Comparison of ENCODE assay signal across 9 mouse cellular contexts in genomic region chr6:125423099-125423498, GRCm38 (mm10). TPM values are rescaled to one million over a fixed set of nuclear protein-coding genes. Genes with fewer than 3 reads are reported as not detected.
DNase-seq lines count a peak whose midpoint lies in the region; ATAC-seq and TF ChIP-seq lines count a peak whose summit lies in the region.
"Had no signal": no experiment of that assay in that cellular context is flagged by ENCODE, and none has a peak within 500 bp of the region (broad histone marks: within the 10 kb centered on the region; RNA-seq: fewer than 3 reads in every experiment).

No protein-coding gene starts in this region.

- no peaks in the 10 kb centered on the region for H3K79me2 ChIP-seq in heart, adult 2 months (replicated peaks; ENCODE audit: control insufficient read depth, insufficient read depth, low read length)

- peaks cover 15% of the 10 kb centered on the region for H3K27me3 ChIP-seq in heart, embryonic 10.5 days (ENCODE audit: insufficient read depth, poor library complexity, severe bottlenecking)
- no peaks in the 10 kb centered on the region for H3K27me3 ChIP-seq in heart, adult 2 months (ENCODE audit: control insufficient read depth, insufficient read depth, low read length)
- no peaks in the 10 kb centered on the region for H3K27me3 ChIP-seq in neural tube, embryonic 12.5 days (replicated peaks)
- H3K27me3 ChIP-seq in limb, embryonic 15.5 days = peaks cover under 1% of the 10 kb centered on the region; the same call in 1 of the 2 replicates
- H3K27me3 ChIP-seq in stomach, postnatal 0 days (ENCODE audit: control insufficient read depth, insufficient read depth, low read length) = no peaks in the 10 kb centered on the region

- H3K4me3 ChIP-seq in heart, embryonic 10.5 days = peak overlapping the region; percentile 45
- no peak overlapping the region for H3K4me3 ChIP-seq in heart, adult 2 months
- no peak overlapping the region for H3K4me3 ChIP-seq in neural tube, embryonic 12.5 days
- H3K4me3 ChIP-seq in limb, embryonic 15.5 days = no peak overlapping the region
- no peak overlapping the region for H3K4me3 ChIP-seq in stomach, postnatal 0 days (ENCODE audit: low read depth, low read length)

- H3K4me2 ChIP-seq in neural tube, embryonic 12.5 days (replicated peaks) = peak overlapping the region; percentile 52
- H3K4me2 ChIP-seq in limb, embryonic 15.5 days = peak overlapping the region; percentile 37
- peak overlapping the region; percentile 41; the same call in 1 of the 2 replicates for H3K4me2 ChIP-seq in stomach, postnatal 0 days (replicated peaks; ENCODE audit: low read depth)

- ATAC-seq in neural tube, embryonic 12.5 days (ENCODE audit: low FRiP score, low read depth) = no peak
- no peak for ATAC-seq in limb, embryonic 15.5 days (ENCODE audit: insufficient number of reproducible peaks, low FRiP score, low TSS enrichment, low read depth)
- no peak for ATAC-seq in stomach, postnatal 0 days (ENCODE audit: low FRiP score, low TSS enrichment)

- TF ChIP-seq EP300 in heart, adult 2 months (IDR thresholded peaks at IDR 0.05; ENCODE audit: insufficient read depth, low read depth, low read length) = no peak
- TF ChIP-seq EP300 in stomach, postnatal 0 days (optimal IDR thresholded peaks at IDR 0.05) = no peak

- no peak for TF ChIP-seq CTCF in heart, adult 2 months (IDR thresholded peaks at IDR 0.05)
- TF ChIP-seq CTCF in stomach, postnatal 0 days (IDR thresholded peaks at IDR 0.05; ENCODE audit: low read depth) = no peak

- H3K4me1 ChIP-seq in heart, embryonic 10.5 days = peaks cover 37% of the 10 kb centered on the region
- H3K4me1 ChIP-seq in heart, adult 2 months (ENCODE audit: control insufficient read depth, insufficient read depth, low read length) = peaks cover 1% of the 10 kb centered on the region; the same call in 1 of the 2 replicates
- H3K4me1 ChIP-seq in neural tube, embryonic 12.5 days = peaks cover 11% of the 10 kb centered on the region; the same call in 1 of the 2 replicates
- H3K4me1 ChIP-seq in limb, embryonic 15.5 days = peaks cover 55% of the 10 kb centered on the region
- no peaks in the 10 kb centered on the region; the same call in 1 of the 2 replicates for H3K4me1 ChIP-seq in stomach, postnatal 0 days (replicated peaks; ENCODE audit: control insufficient read depth, insufficient read depth)

- peak overlapping the region; percentile 47; the same call in 1 of the 2 replicates for H3K27ac ChIP-seq in heart, embryonic 10.5 days
- no peak overlapping the region for H3K27ac ChIP-seq in heart, adult 2 months
- H3K27ac ChIP-seq in neural tube, embryonic 12.5 days = no peak overlapping the region
- peak overlapping the region; percentile 87 for H3K27ac ChIP-seq in limb, embryonic 15.5 days
- peak overlapping the region; percentile 80 for H3K27ac ChIP-seq in stomach, postnatal 0 days (replicated peaks)

- no peak for DNase-seq in heart, embryonic 10.5 days (ENCODE audit: low spot score)
- no peak for DNase-seq in heart, adult 2 months
- DNase-seq in neural tube, embryonic 10.5 days (ENCODE audit: extremely low spot score, low spot score) = no peak
- no peak for DNase-seq in stomach, postnatal 0 days (ENCODE audit: low spot score)
- no peak for DNase-seq in adrenal gland, postnatal 25 days
- DNase-seq in frontal cortex, adult 2 months (ENCODE audit: extremely low spot score in 1 of 2, low spot score in 1 of 2) = no peak

- H3K9me3 ChIP-seq in heart, embryonic 10.5 days = no peaks in the 10 kb centered on the region
- H3K9me3 ChIP-seq in neural tube, embryonic 12.5 days = no peaks in the 10 kb centered on the region
- H3K9me3 ChIP-seq in limb, embryonic 15.5 days = no peaks in the 10 kb centered on the region
- no peaks in the 10 kb centered on the region for H3K9me3 ChIP-seq in stomach, postnatal 0 days (ENCODE audit: control insufficient read depth, low read length)

- no peaks in the 10 kb centered on the region for H3K36me3 ChIP-seq in heart, embryonic 10.5 days
- no peaks in the 10 kb centered on the region for H3K36me3 ChIP-seq in heart, adult 2 months (ENCODE audit: control insufficient read depth, insufficient read depth, low read length)
- H3K36me3 ChIP-seq in neural tube, embryonic 12.5 days = no peaks in the 10 kb centered on the region
- H3K36me3 ChIP-seq in limb, embryonic 15.5 days = no peaks in the 10 kb centered on the region
- no peaks in the 10 kb centered on the region for H3K36me3 ChIP-seq in stomach, postnatal 0 days (ENCODE audit: control insufficient read depth, insufficient read depth, low read length)

- intact Hi-C loops in heart, adult 2 months (cut with DNase I) = no loop called here

- TF ChIP-seq POLR2A in heart, adult 2 months (IDR thresholded peaks at IDR 0.05; ENCODE audit: insufficient read depth, low read depth, low read length) = no peak

- no peak overlapping the region for H3K9ac ChIP-seq in heart, adult 2 months (ENCODE audit: low read depth, low read length)
- H3K9ac ChIP-seq in neural tube, embryonic 12.5 days = no peak overlapping the region
- no peak overlapping the region for H3K9ac ChIP-seq in limb, embryonic 15.5 days
- no peak overlapping the region for H3K9ac ChIP-seq in stomach, postnatal 0 days (ENCODE audit: low read length)

- WGBS in heart, embryonic 10.5 days = 39% methylated on average over 3 of the region's 3 CpGs
- WGBS in heart, adult 2 months = 61% methylated on average over 3 of the region's 3 CpGs
- whole genome bisulfite sequencing in neural tube, embryonic 12.5 days = 59% methylated on average over 3 of the region's 3 CpGs
- 46% methylated on average over 3 of the region's 3 CpGs for WGBS in limb, embryonic 15.5 days
- 36% methylated on average over 3 of the region's 3 CpGs for WGBS in stomach, postnatal 0 days

RNA-seq across cellular contexts. Expression of gene Plekhg6, which starts 42.5 kb away (rescaled TPM):
- 0.20 TPM in 1 of 2 replicates, not detected in the other for polyA plus RNA-seq in heart, embryonic 10.5 days (2016; fragmentation: Nextera tagmentation; extraction: Ambion mirVana)
- under 1 TPM in 1 of 2 experiments, not detected in 1; 0.08 TPM for total RNA-seq in heart, adult 2 months (2021)
- 0.06 and 0.14 TPM in 2 replicates for polyA plus RNA-seq in heart, adult 2 months (2012; rRNA removed)
- polyA plus RNA-seq in neural tube, embryonic 12.5 days (2016; fragmentation: Nextera tagmentation; extraction: Ambion mirVana) = 0.09 and 0.15 TPM in 2 replicates
- 4.2 and 4.5 TPM in 2 replicates for polyA plus RNA-seq in limb, embryonic 15.5 days (2015; fragmentation: Nextera tagmentation; extraction: Ambion mirVana)
- polyA plus RNA-seq in stomach, postnatal 0 days (2015; fragmentation: Nextera tagmentation; extraction: Ambion mirVana) = 6.3 and 6.7 TPM in 2 replicates
- 0.30 and 0.38 TPM in 2 replicates for total RNA-seq in adrenal gland, postnatal 25 days (2021)
- polyA plus RNA-seq in frontal cortex, adult 2 months (2012; rRNA removed) = 0.04 and 0.13 TPM in 2 replicates
- total RNA-seq: megakaryocyte progenitor cell, adult 5-6 weeks had no signal

Comparison
In these comparisons a context has a peak if more than half of its experiments do, and no peak if none do; other contexts are left out.
1. H3K27ac ChIP-seq: peak in heart, embryonic 10.5 days (single experiment), limb, embryonic 15.5 days (single experiment) and stomach, postnatal 0 days (single experiment); none in heart, adult 2 months (single experiment) and neural tube, embryonic 12.5 days (single experiment).
2. Peak in every context shown above with its lines, with median percentiles within 50 percentile points of each other: H3K4me2 ChIP-seq.